Mouse (Mus musculus): ENCODE measurements around the gene Cox8b. TPM values are rescaled to one million over a fixed set of nuclear protein-coding genes. Genes with fewer than 3 reads are reported as not detected.

The Cox8b gene
- polyA plus RNA-seq, 1 experiment from 2014 or later, result not detected

DNA sequence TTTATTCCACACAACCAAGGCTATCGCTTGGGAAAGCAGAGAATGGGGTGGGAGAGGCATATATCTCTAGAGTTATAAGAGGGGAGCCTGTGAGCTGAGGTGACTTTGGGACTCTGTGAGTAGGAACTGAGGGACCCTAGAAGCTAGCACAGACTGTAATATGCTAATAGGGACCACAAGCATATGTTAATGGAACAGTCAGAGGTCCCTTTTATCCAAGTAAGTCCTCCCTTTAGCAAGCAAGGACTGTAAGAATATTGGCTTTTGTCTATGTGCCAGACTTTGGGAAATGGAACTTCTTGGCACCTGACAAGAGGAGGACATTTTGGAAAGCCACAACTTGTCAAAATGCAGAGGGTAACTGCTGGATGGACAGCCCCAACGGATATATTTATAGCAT is 38.6 kb upstream of the Cox8b start:
- no peak overlapping the region for H3K9ac ChIP-seq
- ATAC-seq (ENCODE audit: low FRiP score, low read depth), result no peak
- WGBS, result 29% methylated on average over 2 of the region's 2 CpGs

DNA sequence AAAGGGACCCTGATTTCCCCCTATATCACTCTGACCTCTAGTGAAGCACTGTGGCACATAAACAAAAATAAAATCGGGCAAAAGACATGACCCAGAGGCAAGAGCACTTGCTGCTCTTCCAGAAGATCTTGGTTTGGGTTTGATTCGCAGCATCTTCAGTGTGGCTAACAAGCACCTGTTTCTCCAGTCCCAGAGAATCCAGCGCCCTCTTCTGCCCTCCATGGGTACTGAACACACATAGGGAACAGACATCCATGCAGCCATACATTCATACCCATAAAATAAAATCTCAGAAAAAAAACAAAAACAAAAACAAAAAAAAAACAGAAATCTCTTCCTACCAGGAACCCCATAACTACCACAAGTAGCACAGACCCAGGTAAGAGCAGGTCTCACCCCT is 38.2 kb upstream of the Cox8b start:
- WGBS, result 45% methylated on average over 3 of the region's 3 CpGs
- H3K9ac ChIP-seq, result no peak overlapping the region
- H3K9me3 ChIP-seq, result no peaks in the 10 kb centered on the region
- no peak overlapping the region for H3K4me2 ChIP-seq
- H3K36me3 ChIP-seq, result no peaks in the 10 kb centered on the region
- no peak overlapping the region for H3K27ac ChIP-seq (replicated peaks)
- H3K4me1 ChIP-seq (replicated peaks), result peaks cover 19% of the 10 kb centered on the region
- ATAC-seq (ENCODE audit: low FRiP score, low read depth), result no peak
- H3K4me3 ChIP-seq, result no peak overlapping the region
- 0 out of 2 replicates have a peak, but pooled peaks cover 4% of the 10 kb centered on the region for H3K27me3 ChIP-seq

More for the DNA sequence above, 38.6 kb upstream of the Cox8b start:
- H3K36me3 ChIP-seq, result no peaks in the 10 kb centered on the region
- H3K4me2 ChIP-seq, result no peak overlapping the region
- H3K27me3 ChIP-seq, result 0 out of 2 replicates have a peak, but pooled peaks cover 4% of the 10 kb centered on the region
- H3K4me3 ChIP-seq, result no peak overlapping the region
- H3K4me1 ChIP-seq (replicated peaks), result peaks cover 19% of the 10 kb centered on the region
- no peaks in the 10 kb centered on the region for H3K9me3 ChIP-seq
- no peak overlapping the region for H3K27ac ChIP-seq (replicated peaks)

DNA sequence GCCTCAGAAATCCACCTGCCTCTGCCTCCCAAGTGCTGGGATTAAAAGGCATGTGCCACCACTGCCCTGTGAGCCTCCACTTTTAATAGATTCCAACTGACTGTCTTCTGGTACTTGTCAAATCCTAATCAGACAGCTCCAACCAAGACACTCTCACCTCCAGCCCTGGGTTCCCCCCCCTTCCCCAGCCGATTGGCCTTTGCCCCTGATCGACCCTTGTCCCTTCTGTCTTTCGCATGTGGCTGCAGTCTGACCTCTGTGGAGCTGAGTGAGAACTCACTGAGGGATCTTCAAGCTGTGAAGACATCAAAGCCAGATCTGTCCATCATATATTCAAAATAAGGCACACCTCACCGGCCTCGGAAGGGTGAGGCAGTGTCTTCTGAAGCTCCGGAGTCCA is 26.9 kb upstream of the Cox8b start:
- no peaks in the 10 kb centered on the region for H3K9me3 ChIP-seq
- H3K9ac ChIP-seq, result no peak overlapping the region
- no peak for ATAC-seq (ENCODE audit: low FRiP score, low read depth)
- no peak overlapping the region for H3K4me2 ChIP-seq
- 88% methylated on average over 6 of the region's 6 CpGs for WGBS
- no peak overlapping the region for H3K27ac ChIP-seq (replicated peaks)
- no peak overlapping the region for H3K4me3 ChIP-seq
- H3K36me3 ChIP-seq, result no peaks in the 10 kb centered on the region
- H3K4me1 ChIP-seq (replicated peaks), result peaks cover 14% of the 10 kb centered on the region
- peaks cover 34% of the 10 kb centered on the region for H3K27me3 ChIP-seq

DNA sequence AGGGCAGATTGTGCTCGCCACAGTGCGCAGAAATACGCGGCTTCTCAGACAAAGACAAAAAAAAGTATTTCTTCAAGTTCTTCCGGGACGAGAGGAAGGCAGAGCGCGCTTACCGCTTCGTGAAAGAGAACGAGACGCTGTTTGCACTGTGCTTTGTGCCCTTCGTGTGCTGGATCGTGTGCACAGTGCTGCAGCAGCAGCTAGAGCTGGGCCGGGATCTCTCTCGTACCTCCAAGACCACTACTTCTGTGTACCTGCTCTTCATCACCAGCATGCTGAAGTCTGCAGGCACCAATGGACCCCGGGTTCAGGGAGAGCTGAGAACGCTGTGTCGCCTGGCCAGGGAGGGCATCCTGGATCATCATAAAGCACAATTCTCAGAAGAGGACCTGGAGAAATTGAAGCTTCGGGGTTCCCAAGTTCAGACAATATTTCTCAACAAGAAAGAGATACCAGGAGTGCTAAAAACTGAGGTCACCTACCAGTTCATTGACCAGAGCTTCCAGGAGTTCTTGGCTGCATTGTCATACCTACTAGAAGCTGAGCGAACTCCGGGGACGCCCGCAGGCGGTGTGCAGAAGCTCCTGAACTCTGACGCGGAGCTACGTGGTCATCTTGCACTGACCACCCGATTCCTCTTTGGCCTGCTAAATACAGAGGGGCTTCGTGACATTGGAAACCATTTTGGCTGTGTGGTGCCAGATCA is 23.0 kb upstream of the Cox8b start:
- ATAC-seq (ENCODE audit: low FRiP score, low read depth), result no peak
- H3K4me1 ChIP-seq (replicated peaks), result peaks cover 18% of the 10 kb centered on the region
- 21% methylated on average over 30 of the region's 30 CpGs for WGBS
- H3K9me3 ChIP-seq, result no peaks in the 10 kb centered on the region
- H3K4me3 ChIP-seq, result peak overlapping the region; percentile 51
- no peaks in the 10 kb centered on the region for H3K36me3 ChIP-seq
- peak overlapping the region; percentile 99 for H3K4me2 ChIP-seq
- peak overlapping the region; percentile 42 for H3K9ac ChIP-seq
- peaks cover 68% of the 10 kb centered on the region for H3K27me3 ChIP-seq
- no peak overlapping the region for H3K27ac ChIP-seq (replicated peaks)

DNA sequence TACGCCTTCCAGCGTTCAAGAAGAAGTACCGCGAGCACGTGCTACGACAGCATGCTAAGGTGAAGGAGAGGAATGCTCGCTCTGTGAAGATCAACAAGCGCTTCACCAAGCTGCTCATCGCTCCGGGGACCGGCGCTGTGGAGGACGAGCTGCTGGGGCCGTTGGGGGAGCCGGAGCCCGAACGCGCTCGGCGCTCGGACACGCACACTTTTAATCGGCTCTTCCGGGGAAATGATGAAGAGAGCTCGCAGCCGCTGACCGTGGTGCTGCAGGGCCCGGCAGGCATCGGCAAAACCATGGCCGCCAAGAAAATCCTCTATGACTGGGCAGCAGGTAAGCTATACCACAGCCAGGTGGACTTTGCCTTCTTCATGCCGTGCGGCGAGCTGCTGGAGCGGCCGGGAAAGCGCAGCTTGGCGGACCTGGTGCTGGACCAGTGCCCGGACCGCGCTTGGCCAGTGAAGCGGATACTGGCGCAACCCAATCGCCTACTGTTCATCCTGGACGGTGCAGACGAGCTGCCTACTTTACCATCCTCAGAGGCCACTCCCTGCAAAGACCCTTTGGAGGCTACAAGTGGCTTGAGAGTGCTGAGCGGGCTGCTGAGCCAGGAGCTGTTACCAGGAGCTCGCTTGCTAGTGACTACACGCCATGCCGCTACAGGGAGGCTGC is 22.3 kb upstream of the Cox8b start:
- peaks cover 18% of the 10 kb centered on the region for H3K4me1 ChIP-seq (replicated peaks)
- H3K4me3 ChIP-seq, result peak overlapping the region; percentile 51
- H3K9me3 ChIP-seq, result no peaks in the 10 kb centered on the region
- H3K9ac ChIP-seq, result peak overlapping the region; percentile 42
- peak; percentile 76 for ATAC-seq (ENCODE audit: low FRiP score, low read depth)
- H3K4me2 ChIP-seq, result peak overlapping the region; percentile 99
- WGBS, result under 1% methylated on average over 49 of the region's 49 CpGs
- H3K27ac ChIP-seq (replicated peaks), result no peak overlapping the region
- peaks cover 71% of the 10 kb centered on the region for H3K27me3 ChIP-seq
- no peaks in the 10 kb centered on the region for H3K36me3 ChIP-seq

DNA sequence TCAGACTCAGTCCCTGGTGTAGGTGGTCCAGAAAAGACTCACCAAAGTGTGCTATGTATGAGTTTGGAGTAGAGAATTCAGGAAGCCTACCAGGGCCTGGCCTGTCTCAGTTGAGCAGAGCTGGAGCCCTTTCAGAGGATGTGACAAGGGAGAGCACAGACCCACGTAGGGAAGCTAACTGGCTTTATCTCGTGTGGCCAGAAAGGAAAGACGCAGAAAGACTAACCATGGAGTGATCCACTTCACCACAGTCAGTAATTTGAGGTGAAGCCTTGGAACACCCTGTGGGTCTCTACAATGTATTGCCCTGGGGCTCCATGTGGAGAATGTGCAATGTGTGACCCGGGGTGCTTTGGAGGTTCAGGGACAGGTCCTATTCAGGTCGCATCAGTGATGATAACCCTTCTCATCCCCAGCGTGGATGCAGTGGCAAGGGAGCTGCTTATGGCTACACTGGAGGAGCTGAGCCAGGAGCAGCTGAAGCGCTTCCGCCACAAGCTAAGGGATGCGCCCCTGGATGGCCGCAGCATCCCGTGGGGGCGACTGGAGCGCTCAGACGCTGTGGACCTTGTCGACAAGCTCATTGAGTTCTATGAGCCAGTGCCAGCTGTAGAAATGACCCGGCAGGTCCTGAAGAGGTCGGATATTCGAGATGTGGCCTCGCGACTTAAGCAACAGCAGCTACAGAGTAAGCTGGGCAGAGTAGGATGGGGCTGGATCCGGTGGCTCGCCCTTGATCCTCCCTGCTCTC is 21.2 kb upstream of the Cox8b start:
- H3K9ac ChIP-seq, result no peak overlapping the region
- H3K27ac ChIP-seq (replicated peaks), result no peak overlapping the region
- no peak for ATAC-seq (ENCODE audit: low FRiP score, low read depth)
- no peaks in the 10 kb centered on the region for H3K9me3 ChIP-seq
- H3K27me3 ChIP-seq, result peaks cover 71% of the 10 kb centered on the region
- WGBS, result 33% methylated on average over 22 of the region's 22 CpGs
- no peaks in the 10 kb centered on the region for H3K36me3 ChIP-seq
- H3K4me1 ChIP-seq (replicated peaks), result peaks cover 18% of the 10 kb centered on the region
- peak overlapping the region; percentile 51 for H3K4me3 ChIP-seq
- peak overlapping the region; percentile 99 for H3K4me2 ChIP-seq

DNA sequence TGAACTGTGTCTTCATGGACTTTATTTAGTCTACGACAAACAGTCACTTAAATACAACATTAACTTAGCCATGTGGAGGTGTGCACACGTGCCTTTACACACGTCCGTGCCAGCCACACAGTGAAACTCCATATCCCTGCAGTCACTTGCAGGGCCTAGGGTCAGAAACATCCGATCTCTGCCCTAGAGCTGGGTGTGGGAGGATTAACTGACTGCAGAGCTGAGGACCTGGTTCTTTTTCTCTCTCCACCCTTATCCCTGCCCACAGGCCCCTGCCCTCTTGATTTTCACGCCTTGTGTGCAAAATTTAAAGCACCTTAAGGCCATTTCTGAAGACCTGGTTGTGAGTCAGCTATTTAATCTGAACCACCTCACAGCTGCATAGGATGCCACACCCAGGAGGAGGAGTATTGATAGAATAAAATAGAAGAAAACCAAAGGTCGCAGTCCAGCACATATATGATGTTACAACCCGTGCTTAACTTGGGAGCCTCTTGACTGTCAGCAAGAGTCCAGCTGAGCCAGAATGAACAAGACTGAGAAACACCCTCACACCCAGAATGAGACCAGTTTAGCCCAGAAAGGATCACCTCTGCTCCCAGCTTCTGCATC is 20.3 kb upstream of the Cox8b start, which contains the start of gene Nlrp6:
Gene Nlrp6, plus strand, starts transcription at position 485 of the 612 bp plus-strand sequence.
- ATAC-seq (ENCODE audit: low FRiP score, low read depth), result no peak
- Histone ChIP-seq H3K36me3 (no peaks in the 10 kb centered on the region), H3K27me3 (peaks cover 71% of the 10 kb centered on the region), H3K9me3 (no peaks in the 10 kb centered on the region), H3K27ac (replicated peaks) (no peak within 1 kb of the TSS), H3K9ac (no peak within 1 kb of the TSS), H3K4me1 (replicated peaks) (peaks cover 18% of the 10 kb centered on the region), H3K4me2 (peak within 1 kb of the TSS; percentile 99), H3K4me3 (peak within 1 kb of the TSS; percentile 51; the same call in 1 of the 2 replicates)
- 80% methylated on average over 8 of the region's 8 CpGs for WGBS

DNA sequence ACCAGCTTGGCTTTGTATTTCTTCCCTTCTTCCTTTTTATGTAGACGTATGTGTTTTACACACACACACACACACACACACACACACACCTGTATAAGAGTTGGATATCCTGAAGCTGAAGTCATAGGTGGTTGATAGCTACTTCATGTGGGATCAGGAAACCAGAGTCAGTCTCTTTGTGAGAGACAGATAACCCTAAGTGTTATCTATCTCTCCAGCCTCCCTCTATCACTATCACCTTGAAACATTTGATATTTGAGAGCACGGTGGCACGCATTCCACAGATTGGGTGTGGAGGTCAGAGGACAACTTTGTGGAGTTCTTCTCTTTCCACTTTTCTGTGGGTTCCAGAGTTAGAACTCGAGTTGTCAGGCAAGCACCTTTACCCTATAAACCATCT is 19.7 kb upstream of the Cox8b start:
- no peak for ATAC-seq (ENCODE audit: low FRiP score, low read depth)
- no peak overlapping the region for H3K27ac ChIP-seq (replicated peaks)
- H3K4me3 ChIP-seq, result no peak overlapping the region
- peaks cover 64% of the 10 kb centered on the region for H3K27me3 ChIP-seq
- H3K9me3 ChIP-seq, result no peaks in the 10 kb centered on the region
- H3K9ac ChIP-seq, result no peak overlapping the region
- no peak overlapping the region for H3K4me2 ChIP-seq
- 75% methylated on average over 4 of the region's 4 CpGs for WGBS
- H3K4me1 ChIP-seq (replicated peaks), result peaks cover 18% of the 10 kb centered on the region
- H3K36me3 ChIP-seq, result no peaks in the 10 kb centered on the region

DNA sequence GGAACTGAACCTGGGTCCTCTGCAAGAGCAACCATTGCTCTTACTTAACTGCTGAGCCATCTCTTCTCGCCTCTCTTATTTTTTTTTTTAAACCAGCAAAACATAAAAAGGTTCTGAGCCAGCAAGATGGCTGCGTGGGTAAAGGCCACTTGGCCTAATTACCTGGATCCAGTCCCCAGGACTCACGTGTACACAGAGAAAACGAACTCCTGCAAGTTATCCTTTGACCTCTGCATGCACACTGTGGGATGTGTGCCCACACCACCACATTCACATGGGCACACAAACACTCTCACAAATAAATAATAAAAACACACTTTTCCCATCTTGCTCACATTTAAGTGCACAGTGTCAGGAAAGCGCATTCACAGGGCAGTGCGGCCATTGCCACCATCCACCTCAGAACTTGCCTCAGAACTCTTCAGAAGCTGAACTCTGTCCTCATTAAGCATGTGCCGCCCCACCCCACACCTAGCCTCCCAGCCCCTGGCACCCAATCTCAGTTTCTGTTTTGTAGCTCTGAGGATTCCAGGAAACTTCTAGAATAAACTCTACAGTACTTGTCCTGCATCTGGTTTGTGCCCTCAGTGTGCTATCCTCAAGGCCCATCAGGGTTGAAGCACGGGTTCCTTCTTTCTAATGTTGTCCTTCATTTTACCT is 13.9 kb upstream of the Cox8b start:
- no peaks in the 10 kb centered on the region for H3K4me1 ChIP-seq (replicated peaks)
- H3K9me3 ChIP-seq, result no peaks in the 10 kb centered on the region
- ATAC-seq (ENCODE audit: low FRiP score, low read depth), result no peak
- H3K27ac ChIP-seq (replicated peaks), result no peak overlapping the region
- 87% methylated on average over 8 of the region's 8 CpGs for WGBS
- no peak overlapping the region for H3K4me2 ChIP-seq
- peaks cover 9% of the 10 kb centered on the region for H3K27me3 ChIP-seq
- no peak overlapping the region for H3K4me3 ChIP-seq
- H3K36me3 ChIP-seq, result no peaks in the 10 kb centered on the region
- H3K9ac ChIP-seq, result no peak overlapping the region

DNA sequence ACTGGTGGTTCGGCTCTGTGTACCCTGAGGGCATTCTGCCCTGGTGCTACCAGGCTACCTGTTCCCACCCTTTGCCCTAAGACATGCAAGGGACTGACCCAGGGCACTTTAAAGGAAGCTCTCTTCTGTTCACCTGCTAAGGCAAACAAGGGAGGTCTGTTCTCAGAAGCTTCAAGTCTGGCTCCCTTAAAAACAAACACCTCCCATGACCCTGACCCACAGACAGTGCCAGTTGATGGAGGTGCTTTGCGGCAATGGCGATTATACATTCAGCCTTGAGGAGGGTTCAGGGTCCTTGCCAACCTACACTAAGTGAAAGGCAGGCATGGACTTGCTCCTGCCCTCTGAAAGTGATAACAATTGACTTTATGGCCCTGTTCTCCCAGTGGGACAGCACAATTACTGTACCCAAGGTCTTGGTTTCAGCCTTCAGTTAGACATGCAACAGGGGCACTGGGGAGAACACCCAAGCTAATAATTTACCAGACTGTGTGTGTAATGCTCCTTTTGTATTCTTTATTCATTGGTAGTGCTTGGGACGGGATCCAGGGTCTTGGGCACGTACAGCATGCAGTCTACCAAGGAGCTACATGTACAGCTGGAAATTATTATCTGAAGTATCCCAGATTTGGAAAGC is 12.7 kb upstream of the Cox8b start:
- Histone ChIP-seq H3K4me2 (no peak overlapping the region), H3K36me3 (no peaks in the 10 kb centered on the region), H3K4me1 (replicated peaks) (peaks cover 5% of the 10 kb centered on the region), H3K27ac (replicated peaks) (no peak overlapping the region), H3K27me3 (0 out of 2 replicates have a peak, but pooled peaks cover under 1% of the 10 kb centered on the region), H3K9me3 (no peaks in the 10 kb centered on the region), H3K4me3 (no peak overlapping the region), H3K9ac (no peak overlapping the region)
- no peak for ATAC-seq (ENCODE audit: low FRiP score, low read depth)
- WGBS, result 70% methylated on average over 5 of the region's 5 CpGs

DNA sequence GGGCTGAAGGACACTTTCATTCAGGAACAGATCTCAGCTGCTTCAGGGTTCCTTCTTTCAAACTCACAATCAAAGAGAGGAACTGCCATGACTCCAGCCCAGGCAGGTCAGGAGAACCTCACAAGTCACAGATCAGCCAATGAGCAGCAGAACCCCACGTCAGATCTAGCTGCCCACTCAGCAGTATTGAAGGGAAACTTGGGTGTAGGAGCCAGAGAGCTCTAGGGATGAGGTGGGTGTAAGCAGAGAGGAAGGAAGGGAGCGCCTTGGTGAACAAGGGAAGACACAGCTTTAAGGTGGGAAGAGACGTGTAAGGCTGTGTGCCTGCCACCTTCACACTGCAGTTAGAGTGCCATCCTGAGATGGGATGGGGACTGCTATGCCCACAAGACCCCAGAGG is 12.0 kb upstream of the Cox8b start:
- Histone ChIP-seq H3K4me2 (no peak overlapping the region), H3K9ac (no peak overlapping the region), H3K27ac (replicated peaks) (no peak overlapping the region), H3K36me3 (no peaks in the 10 kb centered on the region), H3K27me3 (no peaks in the 10 kb centered on the region), H3K4me3 (no peak overlapping the region), H3K9me3 (no peaks in the 10 kb centered on the region), H3K4me1 (replicated peaks) (peaks cover 5% of the 10 kb centered on the region)
- 74% methylated on average over 3 of the region's 3 CpGs for WGBS
- ATAC-seq (ENCODE audit: low FRiP score, low read depth), result no peak
